Mouse (Mus musculus) embryonic facial prominence, embryonic 11.5 days (tissue): ENCODE data around the gene Rimklb. TPM values are rescaled to one million over a fixed set of nuclear protein-coding genes. Genes with fewer than 3 reads are reported as not detected.

Experiments
- ATAC-seq: fragments of 200-750 bp; cut with Nextera tagmentation; replicated peaks from 2 replicates; pipeline ENCODE4 v1.8.0; 2017; ENCODE audit warnings: low read depth; ENCODE audit not compliant: insufficient number of reproducible peaks, low FRiP score, low TSS enrichment
- DNase-seq: peaks from one replicate; pipeline ENCODE4 v3.0.0-alpha.2; 2015; ENCODE audit warnings: low spot score
- H3K27ac ChIP-seq: fragments of 300-500 bp; sonication (generic); replicated peaks from 2 replicates; pipeline ENCODE4 v1.5.1; 2014; ENCODE audit warnings: mild to moderate bottlenecking, low read depth, low read length, control low read depth
- H3K27me3 ChIP-seq: fragments of 300-500 bp; sonication (generic); 2 replicates; pipeline ENCODE4 v1.6.1; 2014; ENCODE audit warnings: mild to moderate bottlenecking, low read length, moderate library complexity, mixed read lengths; ENCODE audit not compliant: control insufficient read depth, insufficient read depth
- H3K36me3 ChIP-seq: fragments of 300-500 bp; sonication (generic); replicated peaks from 2 replicates; pipeline ENCODE4 v1.6.1; 2014; ENCODE audit warnings: low read depth, mild to moderate bottlenecking, low read length, moderate library complexity, mixed read lengths; ENCODE audit not compliant: control insufficient read depth, insufficient read depth
- H3K4me1 ChIP-seq: fragments of 300-500 bp; sonication (generic); 2 replicates; pipeline ENCODE4 v1.6.1; 2014; ENCODE audit warnings: low read length, mixed read lengths; ENCODE audit not compliant: control insufficient read depth, insufficient read depth
- H3K4me2 ChIP-seq: fragments of 300-500 bp; sonication (generic); 2 replicates; pipeline ENCODE4 v1.6.1; 2014; ENCODE audit warnings: low read depth, mild to moderate bottlenecking, control low read depth, low read length, moderate library complexity
- H3K4me3 ChIP-seq: fragments of 300-500 bp; sonication (generic); 2 replicates; pipeline ENCODE4 v1.5.1; 2014; ENCODE audit warnings: low read depth, low read length, control low read depth
- H3K9ac ChIP-seq: fragments of 300-500 bp; sonication (generic); replicated peaks from 2 replicates; pipeline ENCODE4 v1.6.1; 2014; ENCODE audit warnings: mild to moderate bottlenecking, control low read depth, low read length
- H3K9me3 ChIP-seq: fragments of 300-500 bp; sonication (generic); replicated peaks from 2 replicates; pipeline ENCODE4 v1.6.1; 2016; ENCODE audit warnings: mild to moderate bottlenecking, low read length, inconsistent platforms, mixed read lengths; ENCODE audit not compliant: control insufficient read depth
- WGBS: fragments of 180-500 bp; shearing (Covaris S2); extraction: QIAGEN DNeasy Blood & Tissue Kit; methylation state at CpG from one replicate; pipeline ENCODE4 v1.1.7; 2014; 5-methylcytosine and 5-hydroxymethylcytosine counted together
- polyA plus RNA-seq: library from polyadenylated mRNA; unstranded; fragments of >200 nt; fragmentation: Nextera tagmentation; extraction: Ambion mirVana; gene quantifications from 2 replicates; pipeline ENCODE4 v1.2.1, GENCODE M21; 2014

The Rimklb gene
- polyA plus RNA-seq, 1 experiment from 2014 or later = 62.3 TPM

DNA sequence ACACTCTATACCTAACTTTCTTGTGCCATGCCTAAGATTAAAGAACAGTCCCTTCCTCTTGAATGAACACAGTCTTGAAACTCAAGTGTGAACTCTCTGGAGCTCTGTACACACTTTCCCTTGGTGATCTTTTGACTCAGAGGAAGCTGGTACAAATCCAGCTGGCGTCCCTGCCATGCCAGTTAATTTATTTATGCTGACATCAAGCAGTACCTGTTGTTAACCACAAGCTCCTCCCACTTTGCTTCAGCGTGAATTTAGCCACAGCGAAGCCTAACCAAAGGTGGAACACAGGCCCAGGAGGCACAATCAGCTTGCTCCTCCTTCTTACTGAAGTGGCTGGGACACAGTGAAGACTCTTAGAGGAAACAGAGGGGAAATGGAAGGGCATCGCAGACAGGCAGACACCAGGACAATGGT is 34.3 kb upstream of the Rimklb start:
- Histone ChIP-seq H3K4me3 (no peak overlapping the region), H3K27ac (no peak overlapping the region), H3K36me3 (no peaks in the 10 kb centered on the region), H3K4me2 (no peak overlapping the region), H3K27me3 (no peaks in the 10 kb centered on the region), H3K4me1 (no peaks in the 10 kb centered on the region), H3K9me3 (no peaks in the 10 kb centered on the region), H3K9ac (no peak overlapping the region)
- no peak for DNase-seq
- WGBS = 10% methylated on average over 4 of the region's 4 CpGs
- 0 out of 2 replicates have a peak, but pooled peaks have one; percentile 50 for ATAC-seq

GRCm38 (mm10) chr6:122531466-122532174 is 33.1 kb upstream of the Rimklb start:
- no peak for ATAC-seq
- WGBS = 61% methylated on average over 8 of the region's 8 CpGs
- no peaks in the 10 kb centered on the region for H3K4me1 ChIP-seq

DNA sequence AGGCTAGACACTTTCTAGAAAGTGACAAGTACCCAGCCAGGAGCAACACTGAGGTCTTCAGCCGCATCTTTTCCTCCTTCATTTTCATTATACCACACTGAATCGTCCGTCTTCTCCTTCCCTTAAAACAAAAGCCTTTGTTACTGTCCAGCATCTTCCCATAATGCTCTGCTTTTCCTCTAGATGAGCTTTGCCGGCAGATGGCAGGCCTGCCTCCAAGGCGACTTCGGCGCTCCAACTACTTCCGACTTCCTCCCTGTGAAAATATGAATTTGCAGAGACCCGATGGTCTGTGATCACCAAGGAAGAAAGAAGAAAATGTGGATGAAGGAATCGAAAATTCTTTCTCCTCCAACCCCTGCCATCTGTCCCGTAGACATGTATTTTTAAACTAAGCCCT is 29.6 kb upstream of the Rimklb start:
- no peak overlapping the region for H3K9ac ChIP-seq
- H3K4me2 ChIP-seq = no peak overlapping the region
- no peak for DNase-seq
- H3K4me1 ChIP-seq = no peaks in the 10 kb centered on the region
- 77% methylated on average over 11 of the region's 11 CpGs for WGBS
- no peak overlapping the region for H3K4me3 ChIP-seq
- H3K27me3 ChIP-seq = no peaks in the 10 kb centered on the region
- no peaks in the 10 kb centered on the region for H3K36me3 ChIP-seq
- no peak for ATAC-seq
- no peaks in the 10 kb centered on the region for H3K9me3 ChIP-seq
- no peak overlapping the region for H3K27ac ChIP-seq

More at GRCm38 (mm10) chr6:122531466-122532174, 33.1 kb upstream of the Rimklb start:
- H3K27me3 ChIP-seq = no peaks in the 10 kb centered on the region
- H3K36me3 ChIP-seq = no peaks in the 10 kb centered on the region
- no peak overlapping the region for H3K4me2 ChIP-seq
- H3K4me3 ChIP-seq = no peak overlapping the region
- DNase-seq = peak; percentile 40
- no peak overlapping the region for H3K27ac ChIP-seq
- no peak overlapping the region for H3K9ac ChIP-seq
- H3K9me3 ChIP-seq = no peaks in the 10 kb centered on the region

GRCm38 (mm10) chr6:122527596-122527995 is 29.0 kb upstream of the Rimklb start:
- Histone ChIP-seq H3K4me3 (no peak overlapping the region), H3K9me3 (no peaks in the 10 kb centered on the region), H3K27ac (no peak overlapping the region), H3K9ac (no peak overlapping the region), H3K4me2 (no peak overlapping the region), H3K36me3 (no peaks in the 10 kb centered on the region), H3K27me3 (no peaks in the 10 kb centered on the region), H3K4me1 (no peaks in the 10 kb centered on the region)
- 63% methylated on average over 12 of the region's 12 CpGs for WGBS
- no peak for ATAC-seq
- no peak for DNase-seq

GRCm38 (mm10) chr6:122523289-122523688 is 24.7 kb upstream of the Rimklb start:
- no peak for DNase-seq
- 0 out of 2 replicates have a peak, but pooled peaks have one; percentile 17 for ATAC-seq
- Histone ChIP-seq H3K27ac (no peak overlapping the region), H3K4me2 (no peak overlapping the region), H3K36me3 (no peaks in the 10 kb centered on the region), H3K9me3 (no peaks in the 10 kb centered on the region), H3K27me3 (no peaks in the 10 kb centered on the region), H3K4me1 (no peaks in the 10 kb centered on the region), H3K4me3 (no peak overlapping the region), H3K9ac (no peak overlapping the region)
- WGBS = 85% methylated on average over 8 of the region's 8 CpGs

- Histone ChIP-seq H3K4me1 (no peaks in the 10 kb centered on the region), H3K36me3 (no peaks in the 10 kb centered on the region), H3K4me2 (no peak overlapping the region), H3K4me3 (no peak overlapping the region), H3K9ac (no peak overlapping the region), H3K27ac (no peak overlapping the region), H3K27me3 (no peaks in the 10 kb centered on the region), H3K9me3 (no peaks in the 10 kb centered on the region)
- DNase-seq = peak; percentile 68
- 66% methylated on average over 9 of the region's 9 CpGs for WGBS
- ATAC-seq = no peak
Measured at GRCm38 (mm10) chr6:122522595-122522994, 24.0 kb upstream of the Rimklb start.

DNA sequence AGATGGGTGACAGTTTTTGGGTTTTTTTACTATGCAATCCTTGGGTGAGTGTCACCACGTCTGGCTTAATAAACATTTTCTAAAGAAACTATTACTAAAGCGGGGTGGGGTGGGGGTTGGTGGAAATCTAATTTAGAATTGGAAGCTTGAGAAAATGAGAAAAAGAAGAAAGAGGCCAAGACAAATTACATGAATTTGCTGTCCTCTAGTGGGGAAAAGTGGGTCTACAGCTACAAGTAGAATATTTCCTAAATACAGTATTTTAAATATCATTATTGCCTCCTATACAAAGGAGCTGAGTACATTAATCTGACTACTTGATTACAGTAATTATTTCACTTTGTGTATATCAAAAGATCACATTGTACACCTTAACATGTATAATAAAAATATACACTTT is 20.8 kb upstream of the Rimklb start:
- Histone ChIP-seq H3K36me3 (no peaks in the 10 kb centered on the region), H3K4me3 (no peak overlapping the region), H3K9me3 (no peaks in the 10 kb centered on the region), H3K9ac (no peak overlapping the region), H3K4me1 (no peaks in the 10 kb centered on the region), H3K4me2 (no peak overlapping the region), H3K27ac (no peak overlapping the region), H3K27me3 (no peaks in the 10 kb centered on the region)
- WGBS = 36% methylated on average over 2 of the region's 2 CpGs
- ATAC-seq (no peak), DNase-seq (peak; percentile 61)

DNA sequence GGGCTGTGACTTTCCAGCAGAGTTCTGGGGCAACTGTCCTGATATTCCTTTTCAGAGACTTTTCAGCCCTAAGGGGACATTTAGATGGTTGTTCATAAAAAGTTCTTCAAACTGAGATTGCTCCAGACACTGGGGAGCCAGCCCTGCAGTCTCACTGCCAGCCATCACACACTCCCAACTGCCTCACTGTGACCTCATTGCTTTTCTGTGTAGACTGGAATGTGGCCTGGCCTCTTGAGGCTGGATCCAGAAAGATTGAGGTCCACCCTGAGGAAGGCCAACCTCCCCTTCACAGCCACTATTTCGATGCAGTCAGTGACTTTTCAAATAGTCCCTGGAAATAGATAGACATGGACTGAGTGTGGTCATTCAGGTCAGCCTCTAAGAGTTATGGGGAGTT is 19.1 kb upstream of the Rimklb start:
- no peak for ATAC-seq
- Histone ChIP-seq H3K4me3 (no peak overlapping the region), H3K4me1 (no peaks in the 10 kb centered on the region), H3K36me3 (no peaks in the 10 kb centered on the region), H3K9me3 (no peaks in the 10 kb centered on the region), H3K9ac (no peak overlapping the region), H3K4me2 (no peak overlapping the region), H3K27me3 (no peaks in the 10 kb centered on the region), H3K27ac (no peak overlapping the region)
- no peak for DNase-seq
- WGBS = 71% methylated on average over 1 of the region's 1 CpGs
